Mouse (Mus musculus): ENCODE results near the gene Dnajc24. TPM values are rescaled to one million over a fixed set of nuclear protein-coding genes. Genes with fewer than 3 reads are reported as not detected.

Gene Dnajc24
- 18.2 and 18.4 TPM in 2 replicates for polyA plus RNA-seq (2012; rRNA removed)

- peak; percentile 44 for DNase-seq (ENCODE audit: low read depth)
Measured at GRCm38 (mm10) chr2:106002835-106003739, at the start of gene Dnajc24. TSS of gene Dnajc24 (minus strand) at chr2:106003549.

DNA sequence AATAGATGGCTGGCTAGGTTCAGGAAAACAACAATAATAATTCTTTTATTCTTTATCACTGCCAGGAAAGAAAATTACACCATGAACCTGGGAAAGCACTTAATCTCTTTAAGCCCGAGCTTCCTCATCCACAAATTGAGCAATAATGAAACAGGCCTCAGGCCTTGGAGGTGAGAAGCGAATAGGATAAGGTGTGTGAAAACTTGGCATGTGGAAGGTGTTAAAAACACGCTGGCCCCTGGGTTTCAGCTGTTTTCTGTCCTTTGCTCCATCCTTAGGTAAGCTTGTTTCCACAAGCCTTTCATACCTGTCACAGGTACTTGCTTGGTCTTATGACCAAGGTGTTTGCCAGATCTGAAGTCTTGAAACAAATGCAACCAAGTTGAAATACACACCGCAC is 43.3 kb upstream of the Dnajc24 start:
- peak; percentile 85 for DNase-seq (ENCODE audit: low read depth)

GRCm38 (mm10) chr2:106042495-106042894 is 39.1 kb upstream of the Dnajc24 start:
- no peak for DNase-seq (ENCODE audit: low read depth)

- DNase-seq (ENCODE audit: low read depth) = no peak
Measured at GRCm38 (mm10) chr2:106041961-106042360, 38.6 kb upstream of the Dnajc24 start.

GRCm38 (mm10) chr2:106038286-106038685 is 34.9 kb upstream of the Dnajc24 start:
- no peak for DNase-seq (ENCODE audit: low read depth)

GRCm38 (mm10) chr2:106024895-106025294 is 21.5 kb upstream of the Dnajc24 start:
- DNase-seq (ENCODE audit: low read depth) = no peak

- DNase-seq (ENCODE audit: low read depth) = no peak
Measured at GRCm38 (mm10) chr2:106008415-106008814, 5.1 kb upstream of the Dnajc24 start.

DNA sequence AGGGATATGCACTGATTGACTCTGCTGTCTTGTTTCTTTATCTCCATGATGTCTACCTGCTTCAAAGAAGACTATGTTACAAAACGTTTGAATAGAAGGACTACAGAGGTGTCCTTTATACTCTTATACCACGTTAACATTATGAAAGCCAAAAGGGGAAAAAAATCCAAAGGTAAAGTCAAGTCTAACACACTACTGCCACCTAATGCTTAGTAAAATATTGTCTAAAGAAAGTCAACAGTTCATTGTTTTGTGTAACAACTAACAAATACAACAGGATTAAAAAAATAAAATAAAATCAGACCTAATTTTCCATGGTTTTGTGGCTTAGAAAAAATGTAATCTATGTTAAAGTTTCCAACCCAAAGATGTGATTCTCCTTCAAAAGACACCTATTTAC is 15.3 kb downstream of the Dnajc24 start:
- no peak for DNase-seq (ENCODE audit: low read depth)

DNA sequence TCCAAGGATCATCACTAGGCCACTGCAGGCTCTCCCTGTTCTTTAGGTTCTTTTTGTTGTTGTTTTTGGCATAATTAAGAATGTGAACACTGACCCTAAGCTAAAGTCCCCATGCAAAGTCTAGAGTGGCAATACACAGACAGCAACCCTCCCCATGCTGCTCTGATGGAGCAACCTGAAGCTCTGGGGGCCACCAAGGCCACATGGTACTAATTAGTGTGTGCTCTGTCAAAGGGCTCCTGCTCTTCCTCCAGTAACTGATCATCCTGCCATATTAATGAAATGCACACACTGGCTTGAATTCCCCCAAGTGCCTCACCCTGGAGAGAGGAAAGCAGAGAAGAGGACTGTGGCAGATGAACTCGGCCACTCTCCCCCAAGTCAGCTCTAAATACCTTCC is 16.2 kb downstream of the Dnajc24 start:
- no peak for DNase-seq (ENCODE audit: low read depth)

GRCm38 (mm10) chr2:105985206-105985605 is 18.1 kb downstream of the Dnajc24 start:
- DNase-seq (ENCODE audit: low read depth) = no peak

- no peak for DNase-seq (ENCODE audit: low read depth)
Measured at GRCm38 (mm10) chr2:105978065-105978464, 25.3 kb downstream of the Dnajc24 start.

GRCm38 (mm10) chr2:105973941-105974340 is 29.4 kb downstream of the Dnajc24 start:
- no peak for DNase-seq (ENCODE audit: low read depth)

GRCm38 (mm10) chr2:105963447-105963846 is 39.9 kb downstream of the Dnajc24 start:
- DNase-seq (ENCODE audit: low read depth) = no peak

DNA sequence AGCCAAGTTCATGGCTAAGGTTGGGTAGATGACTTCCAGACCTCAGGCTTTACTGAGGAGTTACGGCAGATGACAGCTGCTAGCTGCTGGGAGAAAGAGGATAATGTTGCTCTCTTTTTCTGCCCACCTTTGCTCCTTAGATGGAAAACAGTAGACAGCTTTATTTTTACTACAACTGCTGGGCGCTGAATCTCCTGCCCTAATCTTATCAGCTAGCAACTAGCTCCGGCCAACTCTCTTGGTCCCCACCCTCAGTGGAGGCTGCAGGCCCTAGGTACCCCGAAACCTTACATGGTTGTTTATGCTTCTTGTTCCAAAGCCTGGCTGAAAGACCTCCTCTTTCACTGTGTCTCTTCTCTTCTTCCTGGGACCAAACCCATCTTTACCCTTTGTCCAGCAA is 49.5 kb downstream of the Dnajc24 start:
- no peak for DNase-seq (ENCODE audit: low read depth)

DNA sequence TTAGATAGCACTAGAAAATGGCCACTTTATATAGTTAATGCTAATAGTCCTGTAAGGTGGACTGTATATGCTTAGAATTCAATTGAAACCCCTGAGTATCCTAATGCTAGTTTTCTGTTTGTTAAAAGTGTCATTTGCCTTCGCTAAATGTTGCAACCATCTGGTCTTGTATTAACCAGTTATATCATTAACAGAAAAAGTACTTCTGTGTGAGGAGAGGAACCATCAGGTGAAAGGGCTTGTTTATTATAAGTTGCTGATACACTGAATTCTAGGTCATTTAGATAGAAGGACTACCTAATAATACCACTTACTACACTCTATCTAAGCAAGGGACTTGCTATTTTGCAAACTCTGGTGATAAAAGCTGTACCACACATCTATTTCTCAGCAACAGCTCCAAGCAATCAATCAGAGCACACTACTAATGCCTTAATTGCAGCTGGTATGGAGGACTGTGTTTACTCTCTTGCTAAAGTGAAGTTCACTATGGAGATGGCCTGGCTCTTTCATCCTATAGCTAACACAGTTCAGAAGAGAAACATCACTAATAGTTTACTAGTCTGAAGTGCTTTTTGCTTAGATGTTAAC is 51.9 kb downstream of the Dnajc24 start:
- no peak for DNase-seq (ENCODE audit: low read depth)

- no peak for DNase-seq (ENCODE audit: low read depth)
Measured at GRCm38 (mm10) chr2:105950131-105950530, 53.2 kb downstream of the Dnajc24 start.

DNA sequence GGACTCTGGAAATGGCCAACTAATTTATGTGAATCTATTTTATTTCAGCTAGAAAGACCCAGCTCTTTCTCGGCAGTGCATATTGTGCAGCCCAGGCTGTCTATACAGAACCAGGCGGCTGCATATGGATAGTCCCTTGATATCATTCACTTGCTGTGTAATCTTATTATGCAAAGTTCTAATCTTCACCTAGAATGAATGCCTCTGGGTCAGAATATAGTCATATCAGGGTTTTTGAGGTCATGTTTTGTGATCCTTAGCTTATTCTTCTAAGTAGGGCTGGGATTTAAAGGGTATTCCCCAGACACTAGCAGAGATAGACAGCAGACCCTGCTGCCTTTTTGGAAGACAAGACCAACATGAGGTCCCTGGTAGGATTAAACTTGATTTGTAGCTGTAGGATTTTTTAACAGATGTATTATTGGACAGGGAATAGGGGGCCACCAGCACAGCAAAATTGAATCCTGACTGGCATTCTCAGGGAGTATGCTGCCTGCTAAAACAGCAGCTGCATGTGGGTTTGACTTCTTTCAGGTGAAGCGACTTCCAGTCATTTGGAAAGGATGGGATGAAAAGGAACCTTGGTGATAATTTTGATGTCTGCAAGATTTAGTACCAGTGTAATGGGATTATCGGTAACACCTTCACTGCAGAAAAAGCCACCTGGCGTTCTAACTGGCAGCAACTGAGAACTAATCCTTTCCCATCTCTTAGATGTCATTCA is 85.6 kb downstream of the Dnajc24 start:
- no peak for DNase-seq (ENCODE audit: low read depth)

Other genes starting within 250 kb of the Dnajc24 start
- gene Elp4, start 99.0 kb downstream of the Dnajc24 start, polyA plus RNA-seq (2012; rRNA removed) = 3.8 and 4.1 TPM in 2 replicates
- 17.8 and 22.3 TPM in 2 replicates for gene Immp1l, start 98.9 kb downstream of the Dnajc24 start, polyA plus RNA-seq (2012; rRNA removed)

Measured in gonadal fat pad, adult 2 months (tissue).